Mouse (Mus musculus) MEL (cell line): ENCODE results near the gene Sirt3. TPM values are rescaled to one million over a fixed set of nuclear protein-coding genes. Genes with fewer than 3 reads are reported as not detected.

Source experiments
- DNase-seq: peaks from one replicate; pipeline ENCODE4 v3.0.0; 2011; ENCODE audit warnings: low read depth, low spot score
- H3K27ac ChIP-seq: 2 replicates; pipeline ENCODE4 v1.5.1; 2012; ENCODE audit warnings: low read depth, mild to moderate bottlenecking, control low read depth, low read length, moderate library complexity; ENCODE audit not compliant: control insufficient read depth
- H3K27me3 ChIP-seq, 2 experiments: fragments of 150-350 bp in 1 of 2; sonication (generic) in 1 of 2; 2 replicates each; pipeline ENCODE4 v1.6.1; 2012; ENCODE audit warnings: low read length in 2 of 2, mild to moderate bottlenecking in 2 of 2, improper control_type of control experiment in 1 of 2, moderate library complexity in 1 of 2; ENCODE audit not compliant: insufficient read depth in 2 of 2, control insufficient read depth in 1 of 2
- H3K36me3 ChIP-seq, 2 experiments: 2 replicates each; pipeline ENCODE4 v1.6.1; 2012 to 2014; ENCODE audit warnings: low read length in 2 of 2, improper control_type of control experiment in 1 of 2, inconsistent platforms in 1 of 2, mild to moderate bottlenecking in 1 of 2; ENCODE audit not compliant: insufficient read depth in 2 of 2, control insufficient read depth in 1 of 2
- H3K4me1 ChIP-seq, 2 experiments: fragments of 150-350 bp in 1 of 2; sonication (generic) in 1 of 2; 2 replicates each; pipeline ENCODE4 v1.6.1; 2012; ENCODE audit warnings: low read length in 2 of 2, improper control_type of control experiment in 1 of 2, mild to moderate bottlenecking in 1 of 2; ENCODE audit not compliant: insufficient read depth in 2 of 2, control insufficient read depth in 1 of 2
- H3K4me3 ChIP-seq, 2 experiments: fragments of 150-350 bp in 1 of 2; sonication (generic) in 1 of 2; 2 replicates each; pipeline ENCODE4 v1.5.1; 2012; ENCODE audit warnings: low read depth in 2 of 2, low read length in 2 of 2, mild to moderate bottlenecking in 2 of 2, moderate library complexity in 2 of 2, control low read depth in 1 of 2, improper control_type of control experiment in 1 of 2; ENCODE audit not compliant: control insufficient read depth in 1 of 2, insufficient read depth in 1 of 2
- H3K79me2 ChIP-seq: 2 replicates; pipeline ENCODE4 v1.6.1; 2012; ENCODE audit warnings: mild to moderate bottlenecking, low read length, moderate library complexity; ENCODE audit not compliant: control insufficient read depth, poor library complexity, insufficient read depth
- H3K9ac ChIP-seq: 2 replicates; pipeline ENCODE4 v1.6.1; 2012; ENCODE audit warnings: low read depth, mild to moderate bottlenecking, control low read depth, low read length, moderate library complexity; ENCODE audit not compliant: control insufficient read depth, poor library complexity, severe bottlenecking
- H3K9me3 ChIP-seq: fragments of 150-350 bp; sonication (generic); replicated peaks from 2 replicates; pipeline ENCODE4 v1.6.1; 2012; ENCODE audit warnings: mild to moderate bottlenecking, low read length, improper control_type of control experiment, moderate library complexity; ENCODE audit not compliant: insufficient read depth
- CHD2 ChIP-seq: IDR thresholded peaks from 2 replicates; pipeline ENCODE4 v1.6.1; 2011; ENCODE audit warnings: low read length, improper control_type of control experiment
- GABPA ChIP-seq: IDR thresholded peaks from 2 replicates; pipeline ENCODE4 v1.6.1; 2012; ENCODE audit warnings: low read depth, mild to moderate bottlenecking, inconsistent platforms, low read length, improper control_type of control experiment, moderate library complexity
- GATA1 ChIP-seq: IDR thresholded peaks from 2 replicates; pipeline ENCODE4 v1.6.1; 2011; ENCODE audit warnings: low read depth, low read length, improper control_type of control experiment
- JUND ChIP-seq: IDR thresholded peaks from 2 replicates; pipeline ENCODE4 v1.6.1; 2011; ENCODE audit warnings: low read depth, mild to moderate bottlenecking, improper control_type of control experiment, low read length
- KAT2A ChIP-seq: conservative IDR thresholded peaks from 2 replicates; pipeline ENCODE4 v1.6.1; 2012; ENCODE audit warnings: low read depth, low read length, improper control_type of control experiment, inconsistent platforms
- MEF2A ChIP-seq: IDR thresholded peaks from 2 replicates; pipeline ENCODE4 v1.6.1; 2014; ENCODE audit warnings: low read depth, mild to moderate bottlenecking, inconsistent platforms, low read length, improper control_type of control experiment; ENCODE audit not compliant: poor library complexity, insufficient replicate concordance, severe bottlenecking; ENCODE audit errors: extremely low read depth
- NRF1 ChIP-seq: IDR thresholded peaks from 2 replicates; pipeline ENCODE4 v1.6.1; 2014; ENCODE audit warnings: low read depth, mild to moderate bottlenecking, inconsistent platforms, low read length, improper control_type of control experiment, moderate library complexity; ENCODE audit not compliant: poor library complexity, insufficient read depth, severe bottlenecking
- POLR2A ChIP-seq, 2 experiments: IDR thresholded peaks; 2 replicates each; pipeline ENCODE4 v1.6.1; 2011 to 2012; ENCODE audit warnings: low read length in 2 of 2, mild to moderate bottlenecking in 2 of 2, control low read depth in 1 of 2, improper control_type of control experiment in 1 of 2, low read depth in 1 of 2, moderate library complexity in 1 of 2; ENCODE audit not compliant: control insufficient read depth in 1 of 2, insufficient read depth in 1 of 2, poor library complexity in 1 of 2
- POLR2AphosphoS5 ChIP-seq: IDR thresholded peaks from 2 replicates; pipeline ENCODE4 v1.6.1; 2012; ENCODE audit warnings: low read depth, borderline replicate concordance, mild to moderate bottlenecking, inconsistent platforms, low read length, moderate library complexity, mixed read lengths
- RAD21 ChIP-seq: IDR thresholded peaks from 2 replicates; pipeline ENCODE4 v1.6.1; 2011; ENCODE audit warnings: mild to moderate bottlenecking, low read depth, low read length, improper control_type of control experiment
- RCOR1 ChIP-seq: IDR thresholded peaks from 2 replicates; pipeline ENCODE4 v1.6.1; 2012; ENCODE audit warnings: low read depth, mild to moderate bottlenecking, inconsistent platforms, low read length, improper control_type of control experiment
- SIN3A ChIP-seq: IDR thresholded peaks from 2 replicates; pipeline ENCODE4 v1.6.1; 2012; ENCODE audit warnings: low read length, improper control_type of control experiment, inconsistent platforms
- TAL1 ChIP-seq: IDR thresholded peaks from 2 replicates; pipeline ENCODE4 v1.6.1; 2012; ENCODE audit warnings: mild to moderate bottlenecking, inconsistent platforms, low read length, moderate library complexity, mixed read lengths
- TBP ChIP-seq: IDR thresholded peaks from 2 replicates; pipeline ENCODE4 v1.8.0; 2011; ENCODE audit warnings: low read depth, low read length, improper control_type of control experiment
- TCF12 ChIP-seq: IDR thresholded peaks from 2 replicates; pipeline ENCODE4 v1.6.1; 2014; ENCODE audit warnings: low read depth, mild to moderate bottlenecking, inconsistent platforms, low read length, improper control_type of control experiment, moderate library complexity
- ZMIZ1 ChIP-seq: IDR thresholded peaks from 2 replicates; pipeline ENCODE4 v1.6.1; 2012; ENCODE audit warnings: low read depth, mild to moderate bottlenecking, inconsistent platforms, low read length, improper control_type of control experiment, moderate library complexity
- ZNF384 ChIP-seq: IDR thresholded peaks from 2 replicates; pipeline ENCODE4 v1.6.1; 2012; ENCODE audit warnings: low read depth, mild to moderate bottlenecking, inconsistent platforms, low read length, improper control_type of control experiment
- polyA plus RNA-seq, 2 experiments: library from polyadenylated mRNA; stranded (reverse) in 1 of 2; unstranded in 1 of 2; fragments of >175 nt in 1 of 2; fragments of >200 nt in 1 of 2; gene quantifications; 2 replicates each; pipeline versions ENCODE4 v1.2.1 to v1.2.4; 2012; ENCODE audit warnings: low replicate concordance in 2 of 2, low read depth in 1 of 2; ENCODE audit not compliant: insufficient read length in 2 of 2, insufficient read depth in 1 of 2, missing spikeins in 1 of 2
- total RNA-seq: library from RNA; depleted of rRNA; stranded (reverse); fragments of 300-350 nt; gene quantifications from 2 replicates; pipeline ENCODE4 v1.2.3, GENCODE M21; 2012

Sirt3 gene
- total and polyA plus RNA-seq, 3 experiments: 16.1 to 19.5 TPM; not detected in 1

DNA sequence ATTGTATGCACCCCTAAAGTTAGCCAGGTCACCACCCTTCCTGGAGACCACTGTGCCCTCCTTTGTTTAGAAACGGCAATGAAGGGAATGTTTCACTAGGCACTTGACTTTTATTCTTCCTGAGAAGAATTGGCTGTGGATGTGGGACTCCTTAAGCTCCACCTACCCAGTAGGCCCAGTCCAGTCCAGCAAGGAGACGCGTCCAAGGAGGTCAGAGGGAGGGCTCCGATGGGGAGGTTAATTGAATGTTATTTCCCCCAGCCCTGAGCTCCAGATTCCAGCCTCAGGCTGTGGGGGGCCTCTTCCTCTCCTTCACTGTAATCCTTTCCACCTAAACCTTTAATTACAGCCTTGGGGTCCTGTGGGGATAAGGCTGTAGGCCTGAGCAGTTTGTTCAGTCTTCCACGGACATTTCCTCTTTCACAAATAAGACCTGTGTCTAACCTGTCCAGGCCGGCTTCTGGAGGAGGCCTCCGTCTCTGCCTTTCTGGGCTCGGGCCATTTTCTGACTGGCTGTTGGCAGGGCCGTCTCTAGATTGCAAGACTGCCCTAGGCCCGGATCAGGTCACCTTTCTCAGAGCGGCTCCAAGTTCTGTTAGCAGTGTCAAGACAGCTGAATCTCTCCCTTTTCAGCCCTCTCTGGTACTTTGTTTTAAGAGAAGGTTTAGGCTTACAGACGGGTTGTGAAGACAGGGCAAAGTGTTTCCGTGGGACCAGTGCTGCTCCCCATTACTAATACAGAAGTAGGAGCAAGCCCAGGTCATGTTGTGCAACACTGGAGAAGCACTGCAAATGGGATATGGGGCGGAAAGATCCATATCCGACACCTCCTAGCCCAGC is 20.1 kb upstream of the Sirt3 start:
- no peaks in the 10 kb centered on the region for H3K36me3 ChIP-seq
- H3K9me3 ChIP-seq: no peaks in the 10 kb centered on the region
- H3K79me2 ChIP-seq: no peaks in the 10 kb centered on the region
- no peaks in the 10 kb centered on the region for H3K27me3 ChIP-seq
- H3K27ac ChIP-seq: no peak overlapping the region
- no peaks in the 10 kb centered on the region for H3K4me1 ChIP-seq
- DNase-seq: no peak
- H3K4me3 ChIP-seq: no peak overlapping the region
- no peak overlapping the region for H3K9ac ChIP-seq
- TF ChIP-seq NRF1: no peak
- no peak for TF ChIP-seq TAL1
- no peak for TF ChIP-seq ZNF384
- no peak for TF ChIP-seq POLR2A (IDR thresholded peaks at IDR 0.05; ENCODE audit: control insufficient read depth in 1 of 2, insufficient read depth in 1 of 2, low read depth in 1 of 2, low read length in 2 of 2, poor library complexity in 1 of 2)
- no peak for TF ChIP-seq JUND
- TF ChIP-seq KAT2A: no peak
- no peak for TF ChIP-seq TBP
- no peak for TF ChIP-seq POLR2AphosphoS5
- no peak for TF ChIP-seq CHD2
- TF ChIP-seq GABPA: no peak
- TF ChIP-seq ZMIZ1: no peak
- TF ChIP-seq RCOR1: no peak
- TF ChIP-seq GATA1: no peak
- TF ChIP-seq RAD21: no peak
- TF ChIP-seq TCF12: no peak

DNA sequence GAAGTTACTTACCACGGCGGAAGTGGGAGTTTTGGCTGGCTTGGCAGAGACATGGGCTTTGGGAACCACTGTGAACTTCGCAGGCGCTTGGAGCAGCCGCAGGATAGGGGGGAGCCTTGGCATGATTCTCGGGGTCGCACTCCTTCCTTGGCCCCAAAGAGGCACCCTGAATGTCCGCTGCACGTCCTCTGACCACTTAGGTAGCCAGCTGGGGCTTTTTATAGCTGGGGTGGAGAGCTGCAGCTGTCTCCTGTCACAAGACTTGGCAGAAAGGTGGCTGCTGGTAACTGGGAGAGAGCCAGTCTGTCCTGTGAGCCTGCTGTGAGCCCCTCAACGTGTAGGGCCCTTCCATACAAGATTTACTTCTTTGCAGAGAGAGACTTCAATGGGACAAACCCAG is 18.1 kb upstream of the Sirt3 start, which contains the start of gene Cox8b:
TSS of gene Cox8b (minus strand) at position 227 of the 400 bp plus-strand sequence.
- Histone ChIP-seq H3K4me3 (no peak within 1 kb of the TSS), H3K4me1 (no peaks in the 10 kb centered on the region), H3K9me3 (no peaks in the 10 kb centered on the region), H3K36me3 (no peaks in the 10 kb centered on the region), H3K27me3 (no peaks in the 10 kb centered on the region), H3K9ac (no peak within 1 kb of the TSS), H3K27ac (no peak within 1 kb of the TSS), H3K79me2 (no peaks in the 10 kb centered on the region)
- TF ChIP-seq MEF2A (no peak), GATA1 (no peak), SIN3A (no peak), ZMIZ1 (no peak), ZNF384 (no peak)
- no peak for DNase-seq
